Mouse (Mus musculus): Measurements from ENCODE around the gene Ptprj.

Gene Ptprj

DNA sequence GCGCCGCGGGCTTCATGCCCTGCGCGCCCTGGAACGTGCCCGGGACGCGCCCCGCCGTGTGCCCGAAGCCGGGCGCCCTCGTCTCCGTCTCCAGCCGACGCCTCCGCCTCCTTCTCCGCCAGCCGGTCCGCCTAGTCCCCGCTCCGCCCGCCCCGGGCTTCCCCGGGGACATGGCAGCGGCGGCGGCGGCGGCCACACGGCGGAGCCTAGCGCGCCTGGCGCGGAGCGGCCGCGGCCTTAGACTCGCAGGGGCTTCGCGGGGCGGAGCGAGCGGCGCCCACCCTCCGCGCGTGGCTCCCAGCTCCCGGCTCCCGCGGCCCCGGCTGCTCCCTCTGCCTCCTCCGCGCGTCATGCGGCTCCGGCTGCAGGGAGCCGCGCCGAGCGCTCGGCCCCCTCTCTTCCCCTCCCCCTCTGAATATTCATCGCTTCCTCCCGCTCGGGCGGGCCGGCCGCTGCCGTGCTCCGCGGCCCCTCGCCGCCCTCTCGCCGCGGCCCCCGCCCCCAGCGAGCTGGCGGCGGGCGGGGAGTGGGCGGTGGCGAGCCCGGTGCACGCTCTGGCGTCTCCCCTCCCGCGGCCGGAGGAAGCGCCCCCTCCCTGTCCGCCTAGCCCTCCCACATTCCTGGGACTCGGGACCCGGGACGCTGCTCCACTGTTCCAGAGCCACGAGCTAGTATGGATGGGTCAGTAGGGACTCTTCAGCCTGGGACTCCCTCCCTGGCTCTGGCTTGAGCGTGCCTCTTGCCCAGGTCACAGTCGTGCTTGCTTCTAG, at the start of gene Ptprj:
Gene Ptprj (minus strand): TSS at position 412 of the 770 bp plus-strand sequence.
- DNase-seq (ENCODE audit: extremely low spot score, low spot score) = peak; percentile 85

- no peak for DNase-seq (ENCODE audit: extremely low spot score, low spot score)
Measured at GRCm38 (mm10) chr2:90629552-90629951, 49.1 kb upstream of the Ptprj start.

- DNase-seq (ENCODE audit: extremely low spot score, low spot score) = no peak
Measured at GRCm38 (mm10) chr2:90628261-90628660, 47.8 kb upstream of the Ptprj start.

- DNase-seq (ENCODE audit: extremely low spot score, low spot score) = peak; percentile 46
Measured at GRCm38 (mm10) chr2:90624920-90625319, 44.5 kb upstream of the Ptprj start.

- DNase-seq (ENCODE audit: extremely low spot score, low spot score) = no peak
Measured at GRCm38 (mm10) chr2:90624339-90624738, 43.9 kb upstream of the Ptprj start.

DNA sequence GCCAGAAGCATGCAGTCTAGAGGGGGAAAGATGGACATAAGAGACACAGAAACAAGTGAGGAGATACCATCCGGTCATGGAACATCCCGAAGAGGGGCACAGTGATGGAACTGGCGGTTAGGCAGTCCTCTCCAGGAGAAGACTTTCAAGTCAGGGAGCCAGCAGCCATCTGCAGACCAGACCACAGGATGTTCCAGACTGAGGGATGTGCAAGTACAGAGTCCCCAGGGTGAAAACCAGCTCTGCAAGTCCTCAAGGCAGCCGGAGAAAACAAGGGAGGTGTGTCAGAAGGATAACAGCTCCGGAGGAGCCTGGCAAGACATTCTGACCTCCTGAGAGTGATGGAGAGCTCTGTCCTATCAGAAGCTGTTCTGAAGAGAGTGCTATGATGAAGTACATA, 40.4 kb upstream of the Ptprj start:
- DNase-seq (ENCODE audit: extremely low spot score, low spot score) = no peak

DNA sequence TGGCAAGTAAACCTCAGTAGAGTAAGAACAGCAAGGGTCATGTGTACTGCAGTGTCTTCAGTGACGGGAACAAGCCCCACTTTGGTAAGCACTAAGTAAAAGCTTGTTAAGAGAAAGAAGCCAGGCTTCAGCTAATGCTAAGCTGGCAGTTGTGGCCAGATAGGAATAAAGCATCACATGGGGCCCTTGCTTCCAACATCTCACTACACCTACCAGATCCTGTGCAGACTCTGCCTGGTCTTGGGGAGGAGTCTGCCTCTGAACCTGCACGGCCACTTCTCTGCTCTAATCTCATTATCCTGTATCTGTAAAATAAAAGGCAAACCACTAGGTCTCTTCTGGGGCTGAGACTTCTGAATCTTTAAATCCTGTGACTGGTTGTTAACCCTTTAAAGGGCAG, 39.2 kb upstream of the Ptprj start:
- no peak for DNase-seq (ENCODE audit: extremely low spot score, low spot score)

DNA sequence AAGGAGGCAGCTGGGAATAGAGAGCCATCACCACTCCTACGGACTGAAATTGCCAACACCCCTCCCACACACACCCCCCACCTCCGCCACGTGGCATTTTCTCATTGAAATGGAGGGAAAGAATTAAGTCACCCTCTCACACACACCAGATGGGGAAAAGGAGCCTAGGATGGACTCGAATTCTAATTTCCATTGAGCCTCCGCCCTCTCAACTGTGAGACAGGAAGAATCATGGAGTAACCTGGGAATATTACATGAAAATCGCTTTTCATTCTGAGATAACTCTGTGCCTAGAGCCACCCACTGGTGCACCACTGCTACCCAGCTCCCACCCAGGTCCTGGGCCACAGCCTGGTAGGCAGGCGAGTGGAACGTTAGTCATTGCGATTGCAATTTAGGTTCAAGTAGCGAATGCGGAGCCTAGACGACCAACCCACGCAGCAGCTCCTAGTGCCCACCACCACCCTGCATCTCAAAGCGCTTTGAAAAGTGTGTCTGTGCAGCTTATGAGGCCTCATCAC, 34.3 kb upstream of the Ptprj start:
- no peak for DNase-seq (ENCODE audit: extremely low spot score, low spot score)

- no peak for DNase-seq (ENCODE audit: extremely low spot score, low spot score)
Measured at GRCm38 (mm10) chr2:90613591-90613990, 33.1 kb upstream of the Ptprj start.

DNA sequence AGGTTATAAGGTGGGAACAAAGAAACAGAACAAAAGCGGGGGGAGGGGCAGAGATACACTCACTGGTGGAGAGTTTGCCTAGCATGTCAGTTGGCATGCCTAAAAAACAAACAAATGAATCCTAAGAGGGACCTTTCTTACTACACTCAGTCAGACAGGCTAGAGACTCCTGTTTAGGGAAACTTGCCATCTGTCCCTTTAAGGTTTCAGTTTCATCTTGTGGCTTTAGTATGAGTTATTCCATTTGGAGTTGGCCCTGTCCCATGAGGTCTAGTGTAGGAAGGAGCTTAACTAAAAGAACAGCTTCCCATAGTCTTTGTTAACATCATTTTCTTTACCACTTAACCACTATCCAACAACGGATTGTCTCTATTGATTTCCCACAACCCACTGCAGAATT, 32.6 kb upstream of the Ptprj start:
- no peak for DNase-seq (ENCODE audit: extremely low spot score, low spot score)

DNA sequence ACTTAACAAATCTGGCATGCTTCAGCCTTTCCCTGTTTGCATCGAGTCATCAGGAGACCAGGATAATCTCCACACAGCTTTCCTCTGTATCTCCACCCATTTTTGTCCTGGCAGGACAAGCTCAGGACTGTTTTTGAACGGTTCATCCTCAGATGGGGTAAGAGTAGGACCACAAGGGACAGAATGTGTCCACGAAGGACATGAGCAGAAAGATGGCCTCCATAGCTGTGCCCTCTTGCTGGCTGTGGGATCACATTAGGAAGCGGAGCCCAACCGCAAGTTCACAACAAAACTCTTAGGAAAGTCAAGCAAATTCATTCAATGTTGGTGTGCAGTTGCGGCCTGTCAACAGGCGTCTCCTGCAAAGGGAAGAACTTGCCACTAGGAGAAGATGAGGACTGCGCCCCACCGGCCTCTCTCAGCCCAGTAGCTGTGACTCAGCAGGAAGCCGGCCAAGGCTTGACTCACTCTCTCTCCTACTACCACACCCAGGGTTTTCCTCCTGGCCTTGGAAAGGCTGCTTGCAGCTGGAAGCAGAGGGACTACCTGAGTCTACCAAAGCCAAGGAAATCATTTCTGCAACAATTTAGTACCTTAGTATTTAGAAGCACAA, 31.6 kb upstream of the Ptprj start:
- no peak for DNase-seq (ENCODE audit: extremely low spot score, low spot score)

DNA sequence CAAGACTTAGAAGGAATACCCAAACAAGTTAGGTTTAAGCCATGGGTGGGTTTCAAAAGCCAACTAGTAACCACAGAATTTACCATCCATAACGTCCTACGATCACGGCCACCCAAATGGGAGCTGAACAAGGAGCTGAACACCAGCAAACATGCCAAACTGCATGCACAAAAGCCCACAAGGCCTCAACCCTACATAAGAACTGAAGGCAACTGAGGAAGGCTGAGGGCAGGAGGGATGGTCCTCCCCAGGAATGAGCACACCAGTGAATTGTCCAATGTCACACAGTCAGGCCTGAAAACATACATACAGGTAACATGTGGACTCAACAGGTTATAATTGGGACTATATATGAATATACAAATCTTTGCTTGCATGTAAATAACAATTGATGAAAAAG, 20.6 kb upstream of the Ptprj start:
- no peak for DNase-seq (ENCODE audit: extremely low spot score, low spot score)

DNA sequence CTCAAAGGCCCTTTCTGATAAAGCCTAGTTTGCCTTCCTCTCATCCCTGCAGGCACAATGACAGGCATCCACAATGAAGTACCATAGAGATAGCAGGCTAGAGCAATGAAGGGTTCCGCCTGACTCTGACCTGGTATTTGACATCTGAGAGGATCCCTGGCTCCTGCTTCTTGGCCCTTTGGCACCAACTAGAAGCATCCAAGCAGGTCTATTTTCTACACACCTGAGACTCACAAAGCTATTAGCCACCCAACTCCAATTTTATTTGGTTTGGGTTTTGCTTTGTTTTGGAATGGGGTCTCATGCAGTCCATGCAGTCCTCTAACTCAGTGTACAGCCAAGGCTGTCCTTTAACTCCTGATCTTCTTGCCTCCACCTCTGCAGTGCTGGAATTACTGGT, 7.7 kb upstream of the Ptprj start:
- DNase-seq (ENCODE audit: extremely low spot score, low spot score) = no peak

DNA sequence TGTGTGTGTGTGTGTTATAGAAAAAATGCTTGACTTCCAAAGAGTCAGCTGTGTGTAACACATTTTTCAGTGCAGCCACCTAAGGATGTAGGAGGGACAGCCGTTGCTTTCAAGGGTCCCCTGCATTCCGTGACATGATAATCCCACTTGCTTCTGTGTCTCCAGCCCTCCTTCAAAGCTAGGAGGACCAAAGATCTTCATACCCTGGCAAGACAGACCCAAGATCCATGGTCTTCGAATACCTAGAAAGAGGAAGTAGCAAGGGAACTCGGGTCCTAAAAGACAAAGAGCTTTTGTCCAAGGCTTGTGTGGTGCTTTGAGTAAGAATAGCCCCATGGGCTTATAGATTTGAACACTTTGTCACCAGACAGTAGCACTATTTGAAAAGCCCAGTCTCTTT, 4.1 kb upstream of the Ptprj start:
- DNase-seq (ENCODE audit: extremely low spot score, low spot score) = no peak

GRCm38 (mm10) chr2:90583628-90584131, 3.2 kb upstream of the Ptprj start:
- DNase-seq (ENCODE audit: extremely low spot score, low spot score) = no peak

GRCm38 (mm10) chr2:90582814-90583213, 2.4 kb upstream of the Ptprj start:
- DNase-seq (ENCODE audit: extremely low spot score, low spot score) = no peak

DNA sequence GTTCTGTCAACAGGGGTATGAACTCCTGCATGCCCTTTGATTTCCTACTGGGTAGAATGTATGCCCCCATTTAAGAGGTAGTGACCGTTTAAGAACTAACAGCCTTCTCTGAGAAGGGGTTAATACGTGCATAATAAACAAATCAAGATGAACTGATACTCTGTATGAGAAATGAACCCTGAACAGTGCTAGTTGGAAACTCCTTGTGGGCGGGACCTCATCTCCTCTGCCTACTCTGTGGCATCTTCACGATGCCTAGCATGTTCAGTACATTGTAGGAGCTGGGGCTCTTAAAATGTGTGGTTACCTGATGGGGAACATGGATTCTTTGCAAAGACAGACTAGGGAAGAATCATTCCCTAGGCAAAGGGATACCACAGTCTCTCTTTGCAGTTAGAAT, 1.9 kb upstream of the Ptprj start:
- DNase-seq (ENCODE audit: extremely low spot score, low spot score) = no peak

DNA sequence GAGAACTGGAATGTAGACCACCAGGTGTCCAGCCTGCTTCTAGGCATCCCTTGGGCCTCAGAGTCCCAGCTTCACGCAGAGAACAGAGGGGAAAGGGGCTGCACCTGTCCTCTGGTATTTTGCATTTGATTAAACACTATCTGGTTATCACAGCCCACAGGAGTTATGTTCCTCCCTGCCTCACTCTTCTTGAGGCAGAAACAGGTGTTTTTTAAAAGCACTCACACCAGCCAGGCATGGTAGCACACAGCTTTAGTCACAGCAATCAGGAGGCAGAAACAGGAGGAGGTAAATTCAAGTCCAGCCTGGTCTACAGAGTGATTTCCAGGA, 1.3 kb upstream of the Ptprj start:
- no peak for DNase-seq (ENCODE audit: extremely low spot score, low spot score)

GRCm38 (mm10) chr2:90581006-90581795, 754 bp upstream of the Ptprj start:
- no peak for DNase-seq (ENCODE audit: extremely low spot score, low spot score)

DNA sequence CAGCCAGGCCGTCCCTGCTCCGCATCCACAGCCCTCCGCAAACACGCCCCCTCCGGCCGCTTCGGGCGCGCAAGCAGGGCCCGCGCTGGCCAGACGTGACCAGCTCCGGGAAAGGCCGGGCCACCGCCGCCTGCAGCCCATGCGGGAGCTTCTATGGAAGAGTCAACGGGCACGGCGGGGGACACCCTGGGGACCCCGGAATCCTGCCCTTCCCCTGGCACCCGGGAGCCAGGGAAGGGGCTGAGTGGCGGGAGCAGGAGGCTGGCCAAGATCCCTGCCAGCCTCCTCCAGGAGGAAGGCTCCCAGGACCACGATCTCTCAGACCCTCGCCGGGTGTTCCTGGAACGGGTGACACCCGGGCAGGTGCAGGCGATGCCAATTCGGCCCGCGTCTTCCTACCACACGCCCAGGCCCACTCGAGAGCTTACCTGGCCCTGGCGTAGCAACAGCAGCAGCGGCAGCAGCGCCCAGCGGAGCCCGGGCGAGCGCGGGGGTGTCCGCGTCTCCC, 665 bp downstream of the Ptprj start:
- peak; percentile 84 for DNase-seq (ENCODE audit: extremely low spot score, low spot score)

GRCm38 (mm10) chr2:90579038-90579727, 1.3 kb downstream of the Ptprj start:
- peak; percentile 33 for DNase-seq (ENCODE audit: extremely low spot score, low spot score)
